Mouse (Mus musculus) neural tube, embryonic 15.5 days (tissue): Measurements from ENCODE around the gene AI413582. TPM values are rescaled to one million over a fixed set of nuclear protein-coding genes. Genes with fewer than 3 reads are reported as not detected.

Experiments used
- polyA plus RNA-seq: library from polyadenylated mRNA; unstranded; fragments of >200 nt; fragmentation: Nextera tagmentation; extraction: Ambion mirVana; gene quantifications from 2 replicates; pipeline ENCODE4 v1.2.1, GENCODE M21; 2015

The AI413582 gene
- polyA plus RNA-seq, 1 experiment from 2014 or later = 74.9 TPM

Other genes with a start within 250 kb of the AI413582 start
- gene Grm4, start 44.4 kb downstream of the AI413582 start, polyA plus RNA-seq = 9.7 and 10.1 TPM in 2 replicates
- 129 and 207 TPM in 2 replicates for gene Hmga1, start 9.3 kb downstream of the AI413582 start, polyA plus RNA-seq
- 229 and 253 TPM in 2 replicates for gene Nudt3, start 57.7 kb upstream of the AI413582 start, polyA plus RNA-seq
- gene RPS10-NUDT3, start 69.5 kb upstream of the AI413582 start, polyA plus RNA-seq = not detected in 2 replicates
- 483 and 558 TPM in 2 replicates for gene Rps10, start 70.9 kb upstream of the AI413582 start, polyA plus RNA-seq
- 62.6 and 66.7 TPM in 2 replicates for gene Pacsin1, start 89.8 kb upstream of the AI413582 start, polyA plus RNA-seq
- 0.92 and 1.9 TPM in 2 replicates for gene Spdef, start 163.2 kb upstream of the AI413582 start, polyA plus RNA-seq